In genomic region chr1:133415086-133415485, GRCm38 (mm10) we compare ENCODE assay signal across 16 mouse cellular contexts. TPM values are rescaled to one million over a fixed set of nuclear protein-coding genes. Genes with fewer than 3 reads are reported as not detected.
DNase-seq lines count a peak whose midpoint lies in the region; ATAC-seq and TF ChIP-seq lines count a peak whose summit lies in the region.
"Had no signal": no experiment of that assay in that cellular context is flagged by ENCODE, and none has a peak within 500 bp of the region (broad histone marks: within the 10 kb centered on the region; RNA-seq: fewer than 3 reads in every experiment).

No protein-coding gene starts in this region.

- H3K36me3 ChIP-seq in lung, embryonic 14.5 days (ENCODE audit: insufficient read depth), result no peaks in the 10 kb centered on the region
- H3K36me3 ChIP-seq in intestine, postnatal 0 days (ENCODE audit: control insufficient read depth, insufficient read depth), result no peaks in the 10 kb centered on the region; the same call in 1 of the 2 replicates
- H3K36me3 ChIP-seq: limb, embryonic 15.5 days; neural tube, embryonic 12.5 days had no signal

- no peak for ATAC-seq in lung, embryonic 14.5 days (ENCODE audit: insufficient read depth)
- ATAC-seq in intestine, postnatal 0 days, result peak; percentile 63
- ATAC-seq in megakaryocyte-erythroid progenitor cell, adult 5-6 weeks (replicated peaks; ENCODE audit: low FRiP score, low TSS enrichment, poor library complexity, severe bottlenecking), result no peak
- ATAC-seq: hindbrain, embryonic 16.5 days had no signal

- WGBS in lung, embryonic 14.5 days, result 45% methylated on average over 7 of the region's 7 CpGs
- WGBS in intestine, postnatal 0 days, result 40% methylated on average over 7 of the region's 7 CpGs

- no peaks in the 10 kb centered on the region for H3K9me3 ChIP-seq in lung, embryonic 14.5 days (ENCODE audit: low read depth, low read length)
- H3K9me3 ChIP-seq in intestine, postnatal 0 days (ENCODE audit: control insufficient read depth), result no peaks in the 10 kb centered on the region
- H3K9me3 ChIP-seq: limb, embryonic 15.5 days; neural tube, embryonic 12.5 days had no signal

- H3K4me1 ChIP-seq in lung, embryonic 14.5 days (ENCODE audit: insufficient read depth), result peaks cover 17% of the 10 kb centered on the region
- H3K4me1 ChIP-seq in intestine, postnatal 0 days (replicated peaks; ENCODE audit: control insufficient read depth, insufficient read depth, low read length), result peaks cover 38% of the 10 kb centered on the region

- no peak for TF ChIP-seq CTCF in lung, embryonic 14.5 days (IDR thresholded peaks at IDR 0.05; ENCODE audit: low read depth)
- no peak for TF ChIP-seq CTCF in intestine, postnatal 0 days (IDR thresholded peaks at IDR 0.05; ENCODE audit: low read depth)

- H3K4me2 ChIP-seq in lung, embryonic 14.5 days, result 0 out of 2 replicates have a peak overlapping the region, but pooled peaks have one; percentile 13
- H3K4me2 ChIP-seq in intestine, postnatal 0 days (replicated peaks; ENCODE audit: low read depth), result peak overlapping the region; percentile 48
- H3K4me2 ChIP-seq: heart, embryonic 11.5 days; limb, embryonic 15.5 days; neural tube, embryonic 12.5 days had no signal

- H3K4me3 ChIP-seq in lung, embryonic 14.5 days (ENCODE audit: low read depth, low read length), result no peak overlapping the region
- no peak overlapping the region for H3K4me3 ChIP-seq in intestine, postnatal 0 days (ENCODE audit: low read depth, low read length)
- H3K4me3 ChIP-seq: limb, embryonic 15.5 days; neural tube, embryonic 12.5 days had no signal

- H3K27ac ChIP-seq in lung, embryonic 14.5 days (ENCODE audit: low read depth), result no peak overlapping the region
- H3K27ac ChIP-seq in intestine, postnatal 0 days (ENCODE audit: low read depth, low read length), result peak overlapping the region; percentile 57; the same call in 1 of the 2 replicates
- H3K27ac ChIP-seq: limb, embryonic 15.5 days; neural tube, embryonic 12.5 days had no signal

- DNase-seq in lung, embryonic 14.5 days, result peak; percentile 10
- no peak for DNase-seq in lung, postnatal 36 days
- peak; percentile 88 for DNase-seq in kidney, adult 9 months
- DNase-seq in skeletal muscle tissue, adult 2 months (ENCODE audit: low read depth, low spot score), result peak; percentile 36
- no peak for DNase-seq in ovary, postnatal 14 days (ENCODE audit: low spot score)
- DNase-seq: adrenal gland, postnatal 25 days; cerebellum, adult 11 months; embryo, embryonic 11 days; retina, postnatal 1 day had no signal

- no peak overlapping the region for H3K9ac ChIP-seq in lung, embryonic 14.5 days
- H3K9ac ChIP-seq in intestine, postnatal 0 days (ENCODE audit: low read depth, low read length), result peak overlapping the region; percentile 22; the same call in 1 of the 2 replicates
- H3K9ac ChIP-seq: limb, embryonic 15.5 days; neural tube, embryonic 12.5 days had no signal

- no peaks in the 10 kb centered on the region for H3K27me3 ChIP-seq in lung, embryonic 14.5 days (ENCODE audit: insufficient read depth, low read length)
- no peaks in the 10 kb centered on the region for H3K27me3 ChIP-seq in intestine, postnatal 0 days (replicated peaks; ENCODE audit: control insufficient read depth, insufficient read depth, low read length)
- H3K27me3 ChIP-seq: neural tube, embryonic 12.5 days had no signal

RNA-seq across cellular contexts. Expression of gene Sox13, which starts 9.1 kb away (rescaled TPM):
- 7.8 and 9.4 TPM in 2 replicates for polyA plus RNA-seq in lung, embryonic 14.5 days (2014; fragmentation: Nextera tagmentation; extraction: Ambion mirVana)
- 12.3 and 12.6 TPM in 2 replicates for polyA plus RNA-seq in intestine, postnatal 0 days (2015; fragmentation: Nextera tagmentation; extraction: Ambion mirVana)
- total RNA-seq in megakaryocyte-erythroid progenitor cell, adult 5-6 weeks (2014; fragmentation: Nextera tagmentation), result 0.33 and 3.8 TPM in 2 replicates
- 0.69 TPM in 1 of 2 replicates, not detected in the other for total RNA-seq in megakaryocyte-erythroid progenitor cell, adult 5-6 weeks (2017)

RNA-seq across cellular contexts. Expression of gene Etnk2, which starts 51.7 kb away (rescaled TPM):
- 2.8 and 3.7 TPM in 2 replicates for polyA plus RNA-seq in lung, embryonic 14.5 days (2014; fragmentation: Nextera tagmentation; extraction: Ambion mirVana)
- 6.0 and 6.2 TPM in 2 replicates for polyA plus RNA-seq in intestine, postnatal 0 days (2015; fragmentation: Nextera tagmentation; extraction: Ambion mirVana)
- not detected in 2 replicates for total RNA-seq in megakaryocyte-erythroid progenitor cell, adult 5-6 weeks (2014; fragmentation: Nextera tagmentation)
- not detected in 2 replicates for total RNA-seq in megakaryocyte-erythroid progenitor cell, adult 5-6 weeks (2017)
- total RNA-seq: megakaryocyte, adult 5-6 weeks had no signal

Comparison
In these comparisons a context has a peak if more than half of its experiments do, and no peak if none do; other contexts are left out.
1. DNase-seq: peak in lung, embryonic 14.5 days (single experiment), kidney, adult 9 months (single experiment) and skeletal muscle tissue, adult 2 months (single experiment); none in lung, postnatal 36 days (single experiment) and ovary, postnatal 14 days (single experiment).